Mouse (Mus musculus): ENCODE measurements at regions not wholly inside any gene's neighbourhood (a gene's known extent, or its start where the extent isn't known, plus 50 kb on each side); places are given as distances from the start of the nearest gene placed in this dataset.

GRCm38 (mm10) chr13:53996867-53997266 is 58.6 kb downstream of the Drd1 start:
- intact Hi-C loops (cut with DNase I; ENCODE audit: low total_unique reads) = no loop called here
- no peak for DNase-seq

GRCm38 (mm10) chr13:53992863-53993451 is 62.5 kb downstream of the Drd1 start:
- intact Hi-C loops (cut with DNase I; ENCODE audit: low total_unique reads) = no loop called here

GRCm38 (mm10) chr13:53979226-53979625 is 76.3 kb downstream of the Drd1 start:
- intact Hi-C loops (cut with DNase I; ENCODE audit: low total_unique reads) = no loop called here
- DNase-seq = no peak

More at GRCm38 (mm10) chr13:53992863-53993451, 62.5 kb downstream of the Drd1 start:
- DNase-seq = no peak

GRCm38 (mm10) chr13:53969421-53969820 is 86.1 kb downstream of the Drd1 start:
- no peak for DNase-seq
- intact Hi-C loops (cut with DNase I; ENCODE audit: low total_unique reads) = no loop called here

- DNase-seq = no peak
- intact Hi-C loops (cut with DNase I; ENCODE audit: low total_unique reads) = no loop called here
Observed at GRCm38 (mm10) chr13:53956167-53956566, 99.3 kb downstream of the Drd1 start.

GRCm38 (mm10) chr13:53948056-53948455 is 107.4 kb downstream of the Drd1 start:
- intact Hi-C loops (cut with DNase I; ENCODE audit: low total_unique reads) = no loop called here
- no peak for DNase-seq

- intact Hi-C loops (cut with DNase I; ENCODE audit: low total_unique reads) = no loop called here
- DNase-seq = no peak
Observed at GRCm38 (mm10) chr13:53945681-53946080, 109.8 kb downstream of the Drd1 start.

GRCm38 (mm10) chr13:53941005-53941747 is 114.3 kb downstream of the Drd1 start:
- intact Hi-C loops (cut with DNase I; ENCODE audit: low total_unique reads) = no loop called here
- DNase-seq = no peak

- intact Hi-C loops (cut with DNase I; ENCODE audit: low total_unique reads) = no loop called here
- no peak for DNase-seq
Observed at GRCm38 (mm10) chr13:53935174-53935699, 120.3 kb downstream of the Drd1 start.

- no peak for DNase-seq
- intact Hi-C loops (cut with DNase I; ENCODE audit: low total_unique reads) = no loop called here
Observed at GRCm38 (mm10) chr13:53934457-53934856, 121.0 kb downstream of the Drd1 start.

GRCm38 (mm10) chr13:53926128-53926527 is 129.4 kb downstream of the Drd1 start:
- intact Hi-C loops (cut with DNase I; ENCODE audit: low total_unique reads) = no loop called here

GRCm38 (mm10) chr13:53924433-53924832 is 131.1 kb downstream of the Drd1 start:
- no peak for DNase-seq
- intact Hi-C loops (cut with DNase I; ENCODE audit: low total_unique reads) = no loop called here

More at GRCm38 (mm10) chr13:53926128-53926527, 129.4 kb downstream of the Drd1 start:
- DNase-seq = no peak

- intact Hi-C loops (cut with DNase I; ENCODE audit: low total_unique reads) = no loop called here
Observed at GRCm38 (mm10) chr13:53923721-53924374, 131.7 kb downstream of the Drd1 start.

GRCm38 (mm10) chr13:53921796-53922195 is 133.7 kb downstream of the Drd1 start:
- intact Hi-C loops (cut with DNase I; ENCODE audit: low total_unique reads) = no loop called here
- DNase-seq = no peak

More at GRCm38 (mm10) chr13:53923721-53924374, 131.7 kb downstream of the Drd1 start:
- DNase-seq = no peak

GRCm38 (mm10) chr13:53919851-53920381 is 135.6 kb downstream of the Drd1 start:
- no peak for DNase-seq
- intact Hi-C loops (cut with DNase I; ENCODE audit: low total_unique reads) = no loop called here

GRCm38 (mm10) chr13:53915456-53915855 is 140.0 kb downstream of the Drd1 start:
- no peak for DNase-seq
- intact Hi-C loops (cut with DNase I; ENCODE audit: low total_unique reads) = no loop called here

GRCm38 (mm10) chr13:53914434-53914833 is 141.1 kb downstream of the Drd1 start:
- intact Hi-C loops (cut with DNase I; ENCODE audit: low total_unique reads) = no loop called here

GRCm38 (mm10) chr13:53913501-53913900 is 142.0 kb downstream of the Drd1 start:
- intact Hi-C loops (cut with DNase I; ENCODE audit: low total_unique reads) = no loop called here
- DNase-seq = no peak

More at GRCm38 (mm10) chr13:53914434-53914833, 141.1 kb downstream of the Drd1 start:
- no peak for DNase-seq

- DNase-seq = no peak
- intact Hi-C loops (cut with DNase I; ENCODE audit: low total_unique reads) = no loop called here
Observed at GRCm38 (mm10) chr13:53911846-53912245, 143.7 kb downstream of the Drd1 start.

- intact Hi-C loops (cut with DNase I; ENCODE audit: low total_unique reads) = no loop called here
Observed at GRCm38 (mm10) chr13:53911261-53911660, 144.2 kb downstream of the Drd1 start.

More at GRCm38 (mm10) chr13:53911261-53911660, 144.2 kb downstream of the Drd1 start:
- no peak for DNase-seq
